Mouse (Mus musculus) neural tube, embryonic 12.5 days (tissue): ENCODE data around the gene Tspan18. TPM values are rescaled to one million over a fixed set of nuclear protein-coding genes. Genes with fewer than 3 reads are reported as not detected.

ENCODE experiments used
- ATAC-seq: fragments of 200-750 bp; cut with Nextera tagmentation; 2 replicates; pipeline ENCODE4 v1.8.0; 2017; ENCODE audit warnings: low read depth, mild to moderate bottlenecking, moderate TSS enrichment, moderate library complexity; ENCODE audit not compliant: low FRiP score
- H3K27ac ChIP-seq: fragments of 300-500 bp; sonication (generic); 2 replicates; pipeline ENCODE4 v1.5.1; 2016
- H3K27me3 ChIP-seq: fragments of 300-500 bp; sonication (generic); replicated peaks from 2 replicates; pipeline ENCODE4 v1.6.1; 2016; ENCODE audit warnings: mild to moderate bottlenecking
- H3K36me3 ChIP-seq: fragments of 300-500 bp; sonication (generic); 2 replicates; pipeline ENCODE4 v1.6.1; 2016; ENCODE audit warnings: mild to moderate bottlenecking
- H3K4me1 ChIP-seq: fragments of 300-500 bp; sonication (generic); 2 replicates; pipeline ENCODE4 v1.6.1; 2016
- H3K4me2 ChIP-seq: fragments of 300-500 bp; sonication (generic); replicated peaks from 2 replicates; pipeline ENCODE4 v1.6.1; 2016; ENCODE audit warnings: mild to moderate bottlenecking
- H3K4me3 ChIP-seq: fragments of 300-500 bp; sonication (generic); 2 replicates; pipeline ENCODE4 v1.5.1; 2016
- H3K9ac ChIP-seq: fragments of 300-500 bp; sonication (generic); 2 replicates; pipeline ENCODE4 v1.6.1; 2016; ENCODE audit warnings: mild to moderate bottlenecking
- H3K9me3 ChIP-seq: fragments of 300-500 bp; sonication (generic); 2 replicates; pipeline ENCODE4 v1.6.1; 2016; ENCODE audit warnings: mild to moderate bottlenecking
- WGBS: fragments of 180-500 bp; shearing (Covaris S2); methylation state at CpG from one replicate; pipeline ENCODE4 v1.1.7; 2016; 5-methylcytosine and 5-hydroxymethylcytosine counted together
- polyA plus RNA-seq: library from polyadenylated mRNA; unstranded; fragments of >200 nt; fragmentation: Nextera tagmentation; extraction: Ambion mirVana; gene quantifications from 2 replicates; pipeline ENCODE4 v1.2.1, GENCODE M21; 2016

The Tspan18 gene
- polyA plus RNA-seq, 1 experiment from 2014 or later: 53.9 TPM

GRCm38 (mm10) chr2:93333241-93333816, 976 bp downstream of the Tspan18 start:
- H3K36me3 ChIP-seq: peaks cover 3% of the 10 kb centered on the region; the same call in 1 of the 2 replicates
- peak overlapping the region; percentile 91 for H3K9ac ChIP-seq
- ATAC-seq: peak; percentile 80
- H3K27ac ChIP-seq: no peak overlapping the region
- H3K4me2 ChIP-seq: peak overlapping the region; percentile 82
- no peaks in the 10 kb centered on the region for H3K27me3 ChIP-seq
- WGBS: under 1% methylated on average over 29 of the region's 29 CpGs
- peaks cover 62% of the 10 kb centered on the region for H3K4me1 ChIP-seq
- H3K9me3 ChIP-seq: no peaks in the 10 kb centered on the region
- H3K4me3 ChIP-seq: peak overlapping the region; percentile 70

GRCm38 (mm10) chr2:93332277-93332676, 2.0 kb downstream of the Tspan18 start:
- Histone ChIP-seq H3K9me3 (no peaks in the 10 kb centered on the region), H3K9ac (peak overlapping the region; percentile 91), H3K4me1 (peaks cover 72% of the 10 kb centered on the region), H3K36me3 (peaks cover 5% of the 10 kb centered on the region; the same call in 1 of the 2 replicates), H3K4me2 (peak overlapping the region; percentile 82), H3K27me3 (no peaks in the 10 kb centered on the region), H3K27ac (no peak overlapping the region), H3K4me3 (peak overlapping the region; percentile 70; the same call in 1 of the 2 replicates)
- WGBS: 50% methylated on average over 4 of the region's 4 CpGs
- ATAC-seq: no peak

- H3K4me2 ChIP-seq: peak overlapping the region; percentile 82
- no peak overlapping the region for H3K9ac ChIP-seq
- WGBS: 83% methylated on average over 6 of the region's 6 CpGs
- H3K27me3 ChIP-seq: no peaks in the 10 kb centered on the region
- H3K9me3 ChIP-seq: no peaks in the 10 kb centered on the region
- peaks cover 5% of the 10 kb centered on the region; the same call in 1 of the 2 replicates for H3K36me3 ChIP-seq
- no peak overlapping the region for H3K27ac ChIP-seq
- no peak for ATAC-seq
- no peak overlapping the region for H3K4me3 ChIP-seq
- H3K4me1 ChIP-seq: peaks cover 80% of the 10 kb centered on the region
Observed at GRCm38 (mm10) chr2:93331121-93331520, 3.2 kb downstream of the Tspan18 start.

- Histone ChIP-seq H3K27me3 (no peaks in the 10 kb centered on the region), H3K4me3 (no peak overlapping the region), H3K9ac (no peak overlapping the region), H3K4me1 (peaks cover 85% of the 10 kb centered on the region), H3K27ac (no peak overlapping the region), H3K36me3 (peaks cover 11% of the 10 kb centered on the region), H3K9me3 (no peaks in the 10 kb centered on the region), H3K4me2 (peak overlapping the region; percentile 28; the same call in 1 of the 2 replicates)
- no peak for ATAC-seq
- WGBS: 86% methylated on average over 4 of the region's 4 CpGs
Observed at GRCm38 (mm10) chr2:93329120-93329519, 5.2 kb downstream of the Tspan18 start.

GRCm38 (mm10) chr2:93327915-93328555, 6.3 kb downstream of the Tspan18 start:
- Histone ChIP-seq H3K9me3 (no peaks in the 10 kb centered on the region), H3K27me3 (no peaks in the 10 kb centered on the region), H3K4me1 (peaks cover 82% of the 10 kb centered on the region), H3K9ac (no peak overlapping the region), H3K36me3 (peaks cover 20% of the 10 kb centered on the region), H3K27ac (no peak overlapping the region), H3K4me2 (peak overlapping the region; percentile 28; the same call in 1 of the 2 replicates), H3K4me3 (no peak overlapping the region)
- WGBS: 71% methylated on average over 7 of the region's 7 CpGs
- no peak for ATAC-seq

- Histone ChIP-seq H3K27me3 (no peaks in the 10 kb centered on the region), H3K4me1 (peaks cover 69% of the 10 kb centered on the region), H3K27ac (no peak overlapping the region), H3K9me3 (no peaks in the 10 kb centered on the region), H3K4me2 (peak overlapping the region; percentile 16; the same call in 1 of the 2 replicates), H3K9ac (no peak overlapping the region), H3K4me3 (no peak overlapping the region), H3K36me3 (peaks cover 21% of the 10 kb centered on the region)
- ATAC-seq: no peak
- WGBS: 60% methylated on average over 7 of the region's 7 CpGs
Observed at GRCm38 (mm10) chr2:93324681-93325080, 9.6 kb downstream of the Tspan18 start.

- no peak for ATAC-seq
- Histone ChIP-seq H3K4me3 (no peak overlapping the region), H3K4me2 (no peak overlapping the region), H3K27me3 (no peaks in the 10 kb centered on the region), H3K9me3 (no peaks in the 10 kb centered on the region), H3K4me1 (peaks cover 69% of the 10 kb centered on the region), H3K27ac (no peak overlapping the region; the same call in 1 of the 2 replicates), H3K9ac (no peak overlapping the region), H3K36me3 (peaks cover 17% of the 10 kb centered on the region)
- 81% methylated on average over 8 of the region's 8 CpGs for WGBS
Observed at GRCm38 (mm10) chr2:93321946-93322345, 12.4 kb downstream of the Tspan18 start.

- Histone ChIP-seq H3K27me3 (no peaks in the 10 kb centered on the region), H3K9me3 (no peaks in the 10 kb centered on the region), H3K9ac (no peak overlapping the region), H3K4me3 (no peak overlapping the region), H3K4me1 (peaks cover 75% of the 10 kb centered on the region), H3K27ac (peak overlapping the region; percentile 48; the same call in 1 of the 2 replicates), H3K4me2 (no peak overlapping the region), H3K36me3 (peaks cover 17% of the 10 kb centered on the region)
- ATAC-seq: no peak
- WGBS: 78% methylated on average over 5 of the region's 5 CpGs
Observed at GRCm38 (mm10) chr2:93320267-93320666, 14.0 kb downstream of the Tspan18 start.

GRCm38 (mm10) chr2:93319598-93319997, 14.7 kb downstream of the Tspan18 start:
- Histone ChIP-seq H3K27me3 (no peaks in the 10 kb centered on the region), H3K4me2 (peak overlapping the region; percentile 12), H3K36me3 (peaks cover 15% of the 10 kb centered on the region), H3K4me1 (peaks cover 75% of the 10 kb centered on the region), H3K4me3 (no peak overlapping the region), H3K9me3 (no peaks in the 10 kb centered on the region), H3K9ac (no peak overlapping the region), H3K27ac (peak overlapping the region; percentile 48)
- no peak for ATAC-seq
- WGBS: 24% methylated on average over 7 of the region's 7 CpGs

- ATAC-seq: no peak
- H3K27ac ChIP-seq: peak overlapping the region; percentile 48
- H3K4me3 ChIP-seq: no peak overlapping the region
- H3K4me1 ChIP-seq: peaks cover 77% of the 10 kb centered on the region
- H3K4me2 ChIP-seq: peak overlapping the region; percentile 12
- peaks cover 8% of the 10 kb centered on the region for H3K36me3 ChIP-seq
- H3K27me3 ChIP-seq: no peaks in the 10 kb centered on the region
- H3K9ac ChIP-seq: no peak overlapping the region
- WGBS: 62% methylated on average over 21 of the region's 21 CpGs
- H3K9me3 ChIP-seq: no peaks in the 10 kb centered on the region
Observed at GRCm38 (mm10) chr2:93318781-93319349, 15.4 kb downstream of the Tspan18 start.

GRCm38 (mm10) chr2:93313768-93314632, 20.3 kb downstream of the Tspan18 start:
- Histone ChIP-seq H3K4me3 (no peak overlapping the region), H3K9me3 (no peaks in the 10 kb centered on the region), H3K4me1 (peaks cover 77% of the 10 kb centered on the region), H3K9ac (no peak overlapping the region), H3K27ac (peak overlapping the region; percentile 60), H3K27me3 (no peaks in the 10 kb centered on the region), H3K36me3 (peaks cover 26% of the 10 kb centered on the region), H3K4me2 (peak overlapping the region; percentile 16; the same call in 1 of the 2 replicates)
- 27% methylated on average over 15 of the region's 15 CpGs for WGBS
- ATAC-seq: peak; percentile 52

GRCm38 (mm10) chr2:93312458-93312857, 21.8 kb downstream of the Tspan18 start:
- WGBS: 82% methylated on average over 3 of the region's 3 CpGs
- peaks cover 72% of the 10 kb centered on the region for H3K4me1 ChIP-seq
- no peak overlapping the region for H3K4me2 ChIP-seq
- H3K9ac ChIP-seq: no peak overlapping the region
- no peak overlapping the region for H3K4me3 ChIP-seq
- no peaks in the 10 kb centered on the region for H3K9me3 ChIP-seq
- no peaks in the 10 kb centered on the region for H3K27me3 ChIP-seq
- H3K27ac ChIP-seq: no peak overlapping the region
- peaks cover 26% of the 10 kb centered on the region for H3K36me3 ChIP-seq
- ATAC-seq: no peak
